Mouse (Mus musculus): ENCODE results near the gene Lmo7. TPM values are rescaled to one million over a fixed set of nuclear protein-coding genes. Genes with fewer than 3 reads are reported as not detected.

The Lmo7 gene
- polyA plus RNA-seq, 1 experiment from 2014 or later, result 24.5 TPM

- 76% methylated on average over 4 of the region's 4 CpGs for WGBS
Observed at GRCm38 (mm10) chr14:101750910-101751309, 21.2 kb downstream of the Lmo7 start.

DNA sequence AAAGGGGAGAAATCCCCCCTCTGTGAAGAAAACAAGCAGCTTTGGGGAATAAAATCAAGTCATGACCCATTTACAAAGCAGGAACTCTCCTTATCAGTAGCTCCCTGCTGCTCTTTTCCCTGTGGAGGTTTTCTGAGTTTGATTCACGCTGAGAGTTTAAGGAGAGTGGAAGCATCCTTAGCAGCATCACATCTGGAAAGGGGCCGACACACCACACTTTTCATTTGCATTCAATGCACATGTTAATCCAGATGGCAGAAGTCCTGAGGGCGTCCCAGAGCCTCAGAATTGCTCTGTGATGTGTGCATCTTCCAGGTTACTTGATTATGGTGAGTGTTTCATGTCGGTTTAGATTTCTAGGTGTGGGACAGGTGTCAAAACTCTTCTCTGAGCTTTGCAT is 25.7 kb downstream of the Lmo7 start:
- no peaks in the 10 kb centered on the region for H3K27me3 ChIP-seq (replicated peaks; ENCODE audit: control insufficient read depth, insufficient read depth, low read length)
- H3K4me3 ChIP-seq (ENCODE audit: low read depth, low read length), result no peak overlapping the region
- 62% methylated on average over 4 of the region's 4 CpGs for WGBS
- no peak overlapping the region for H3K9ac ChIP-seq (ENCODE audit: low read depth, low read length)
- no peak overlapping the region for H3K27ac ChIP-seq (ENCODE audit: low read depth, low read length)
- no peaks in the 10 kb centered on the region for H3K36me3 ChIP-seq (ENCODE audit: control insufficient read depth, insufficient read depth)
- H3K9me3 ChIP-seq (ENCODE audit: control insufficient read depth), result no peaks in the 10 kb centered on the region
- no peak for ATAC-seq
- H3K4me1 ChIP-seq (replicated peaks; ENCODE audit: control insufficient read depth, insufficient read depth, low read length), result no peaks in the 10 kb centered on the region
- H3K4me2 ChIP-seq (replicated peaks; ENCODE audit: low read depth), result no peak overlapping the region
- TF ChIP-seq CTCF (IDR thresholded peaks at IDR 0.05; ENCODE audit: low read depth), result no peak

More at GRCm38 (mm10) chr14:101750910-101751309, 21.2 kb downstream of the Lmo7 start:
- Histone ChIP-seq H3K36me3 (ENCODE audit: control insufficient read depth, insufficient read depth) (no peaks in the 10 kb centered on the region), H3K27ac (ENCODE audit: low read depth, low read length) (no peak overlapping the region), H3K4me1 (replicated peaks; ENCODE audit: control insufficient read depth, insufficient read depth, low read length) (no peaks in the 10 kb centered on the region), H3K27me3 (replicated peaks; ENCODE audit: control insufficient read depth, insufficient read depth, low read length) (no peaks in the 10 kb centered on the region), H3K4me3 (ENCODE audit: low read depth, low read length) (no peak overlapping the region), H3K9ac (ENCODE audit: low read depth, low read length) (no peak overlapping the region), H3K4me2 (replicated peaks; ENCODE audit: low read depth) (no peak overlapping the region), H3K9me3 (ENCODE audit: control insufficient read depth) (no peaks in the 10 kb centered on the region)
- no peak for ATAC-seq
- no peak for TF ChIP-seq CTCF (IDR thresholded peaks at IDR 0.05; ENCODE audit: low read depth)

GRCm38 (mm10) chr14:101762267-101762666 is 32.5 kb downstream of the Lmo7 start:
- Histone ChIP-seq H3K4me2 (replicated peaks; ENCODE audit: low read depth) (no peak overlapping the region), H3K27ac (ENCODE audit: low read depth, low read length) (no peak overlapping the region), H3K9ac (ENCODE audit: low read depth, low read length) (no peak overlapping the region), H3K36me3 (ENCODE audit: control insufficient read depth, insufficient read depth) (no peaks in the 10 kb centered on the region), H3K4me3 (ENCODE audit: low read depth, low read length) (no peak overlapping the region), H3K9me3 (ENCODE audit: control insufficient read depth) (no peaks in the 10 kb centered on the region), H3K4me1 (replicated peaks; ENCODE audit: control insufficient read depth, insufficient read depth, low read length) (no peaks in the 10 kb centered on the region), H3K27me3 (replicated peaks; ENCODE audit: control insufficient read depth, insufficient read depth, low read length) (no peaks in the 10 kb centered on the region)
- no peak for ATAC-seq
- WGBS, result 31% methylated on average over 1 of the region's 1 CpGs
- peak; percentile 64 for TF ChIP-seq CTCF (IDR thresholded peaks at IDR 0.05; ENCODE audit: low read depth)

DNA sequence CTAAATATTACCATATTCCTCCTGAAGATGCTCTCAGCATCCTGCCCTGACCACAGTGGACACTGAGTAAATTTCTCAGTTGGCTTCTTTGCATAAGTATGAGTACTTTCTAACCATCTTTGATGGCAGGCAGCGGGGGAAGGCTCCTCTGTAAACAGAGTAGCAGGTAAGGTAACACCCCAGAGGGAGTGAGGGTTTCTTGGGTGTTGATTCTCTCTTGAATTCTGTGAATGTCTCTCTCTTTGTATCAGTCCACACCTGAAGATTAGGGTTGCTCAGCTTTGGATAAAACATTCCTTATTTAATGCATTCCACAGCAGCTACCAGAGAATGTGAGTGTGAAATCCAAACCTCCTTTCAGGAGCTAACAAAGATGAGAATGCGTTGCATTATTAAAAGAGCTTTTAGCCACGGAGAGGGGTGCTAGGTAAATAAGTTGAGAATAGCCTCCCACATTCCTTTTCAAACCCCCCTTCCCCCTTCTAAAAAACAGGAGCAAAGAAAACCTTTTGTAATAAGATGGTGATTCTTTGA is 34.1 kb downstream of the Lmo7 start:
- Histone ChIP-seq H3K9me3 (ENCODE audit: control insufficient read depth) (no peaks in the 10 kb centered on the region), H3K36me3 (ENCODE audit: control insufficient read depth, insufficient read depth) (no peaks in the 10 kb centered on the region), H3K9ac (ENCODE audit: low read depth, low read length) (no peak overlapping the region), H3K27me3 (replicated peaks; ENCODE audit: control insufficient read depth, insufficient read depth, low read length) (no peaks in the 10 kb centered on the region), H3K4me1 (replicated peaks; ENCODE audit: control insufficient read depth, insufficient read depth, low read length) (no peaks in the 10 kb centered on the region), H3K27ac (ENCODE audit: low read depth, low read length) (no peak overlapping the region), H3K4me2 (replicated peaks; ENCODE audit: low read depth) (no peak overlapping the region), H3K4me3 (ENCODE audit: low read depth, low read length) (no peak overlapping the region)
- WGBS, result 24% methylated on average over 3 of the region's 3 CpGs
- TF ChIP-seq CTCF (IDR thresholded peaks at IDR 0.05; ENCODE audit: low read depth), result no peak
- no peak for ATAC-seq

DNA sequence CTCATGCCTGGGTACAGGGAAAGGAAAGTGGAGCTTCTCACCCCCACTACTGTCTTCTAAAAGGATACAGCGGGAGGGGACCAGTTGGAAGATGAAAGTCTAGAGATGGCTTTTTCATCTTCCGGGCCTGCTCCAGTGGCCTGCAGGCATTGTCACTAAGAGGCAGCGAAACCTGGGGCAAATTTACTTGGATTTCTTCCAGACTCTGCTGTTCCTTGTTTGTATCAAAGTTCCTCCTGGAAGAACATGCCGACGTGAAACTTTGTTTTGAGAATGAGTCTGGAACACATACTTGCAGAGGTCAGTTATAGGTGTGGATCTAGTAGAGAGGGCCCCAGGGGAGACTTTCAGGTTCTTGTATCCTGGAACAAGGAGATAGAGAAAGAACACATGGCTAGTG is 41.6 kb downstream of the Lmo7 start:
- H3K27me3 ChIP-seq (replicated peaks; ENCODE audit: control insufficient read depth, insufficient read depth, low read length), result no peaks in the 10 kb centered on the region
- TF ChIP-seq CTCF (IDR thresholded peaks at IDR 0.05; ENCODE audit: low read depth), result no peak
- H3K4me3 ChIP-seq (ENCODE audit: low read depth, low read length), result no peak overlapping the region
- WGBS, result 78% methylated on average over 5 of the region's 5 CpGs
- H3K9ac ChIP-seq (ENCODE audit: low read depth, low read length), result no peak overlapping the region
- no peaks in the 10 kb centered on the region for H3K36me3 ChIP-seq (ENCODE audit: control insufficient read depth, insufficient read depth)
- H3K4me2 ChIP-seq (replicated peaks; ENCODE audit: low read depth), result no peak overlapping the region
- H3K4me1 ChIP-seq (replicated peaks; ENCODE audit: control insufficient read depth, insufficient read depth, low read length), result no peaks in the 10 kb centered on the region
- H3K9me3 ChIP-seq (ENCODE audit: control insufficient read depth), result no peaks in the 10 kb centered on the region
- H3K27ac ChIP-seq (ENCODE audit: low read depth, low read length), result no peak overlapping the region
- no peak for ATAC-seq

DNA sequence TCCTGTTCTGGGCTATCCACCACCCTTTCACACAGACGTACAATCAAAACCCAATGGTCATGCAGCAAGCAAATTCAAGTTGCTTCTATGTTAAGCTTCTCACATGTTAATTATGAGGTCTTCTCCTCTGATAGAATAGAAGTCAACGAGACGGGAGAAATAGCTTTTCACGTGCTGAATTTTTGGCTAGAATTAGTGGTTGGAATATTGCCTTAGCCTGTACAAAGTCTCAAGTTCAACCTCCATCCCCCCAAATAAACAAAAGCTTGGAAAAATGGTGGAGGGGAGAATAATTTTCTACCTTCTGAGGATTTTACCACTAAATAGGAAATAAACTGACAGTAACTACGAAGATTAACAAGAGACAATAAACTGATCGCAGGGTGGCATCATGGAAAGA is 42.0 kb downstream of the Lmo7 start:
- Histone ChIP-seq H3K4me3 (ENCODE audit: low read depth, low read length) (no peak overlapping the region), H3K27ac (ENCODE audit: low read depth, low read length) (no peak overlapping the region), H3K27me3 (replicated peaks; ENCODE audit: control insufficient read depth, insufficient read depth, low read length) (no peaks in the 10 kb centered on the region), H3K4me1 (replicated peaks; ENCODE audit: control insufficient read depth, insufficient read depth, low read length) (no peaks in the 10 kb centered on the region), H3K9ac (ENCODE audit: low read depth, low read length) (no peak overlapping the region), H3K9me3 (ENCODE audit: control insufficient read depth) (no peaks in the 10 kb centered on the region), H3K36me3 (ENCODE audit: control insufficient read depth, insufficient read depth) (no peaks in the 10 kb centered on the region), H3K4me2 (replicated peaks; ENCODE audit: low read depth) (no peak overlapping the region)
- 91% methylated on average over 6 of the region's 6 CpGs for WGBS
- ATAC-seq, result no peak
- TF ChIP-seq CTCF (IDR thresholded peaks at IDR 0.05; ENCODE audit: low read depth), result no peak

GRCm38 (mm10) chr14:101774631-101775030 is 44.9 kb downstream of the Lmo7 start:
- Histone ChIP-seq H3K4me2 (replicated peaks; ENCODE audit: low read depth) (no peak overlapping the region), H3K4me1 (replicated peaks; ENCODE audit: control insufficient read depth, insufficient read depth, low read length) (no peaks in the 10 kb centered on the region), H3K9me3 (ENCODE audit: control insufficient read depth) (no peaks in the 10 kb centered on the region), H3K27me3 (replicated peaks; ENCODE audit: control insufficient read depth, insufficient read depth, low read length) (no peaks in the 10 kb centered on the region), H3K27ac (ENCODE audit: low read depth, low read length) (no peak overlapping the region), H3K9ac (ENCODE audit: low read depth, low read length) (no peak overlapping the region), H3K4me3 (ENCODE audit: low read depth, low read length) (no peak overlapping the region), H3K36me3 (ENCODE audit: control insufficient read depth, insufficient read depth) (no peaks in the 10 kb centered on the region)
- 45% methylated on average over 4 of the region's 4 CpGs for WGBS
- ATAC-seq, result no peak
- peak; percentile 68 for TF ChIP-seq CTCF (IDR thresholded peaks at IDR 0.05; ENCODE audit: low read depth)

Data from intestine, postnatal 0 days (tissue).